Mouse (Mus musculus): ENCODE measurements around the gene Igsf8. TPM values are rescaled to one million over a fixed set of nuclear protein-coding genes. Genes with fewer than 3 reads are reported as not detected.
"Not testable (repeated sequence)": the region's sequence is repeated elsewhere in the genome, so short reads cannot be mapped to it uniquely, and the experiment has no call there.

Gene Igsf8
- polyA plus RNA-seq, 1 experiment from 2014 or later, result 16.8 TPM

DNA sequence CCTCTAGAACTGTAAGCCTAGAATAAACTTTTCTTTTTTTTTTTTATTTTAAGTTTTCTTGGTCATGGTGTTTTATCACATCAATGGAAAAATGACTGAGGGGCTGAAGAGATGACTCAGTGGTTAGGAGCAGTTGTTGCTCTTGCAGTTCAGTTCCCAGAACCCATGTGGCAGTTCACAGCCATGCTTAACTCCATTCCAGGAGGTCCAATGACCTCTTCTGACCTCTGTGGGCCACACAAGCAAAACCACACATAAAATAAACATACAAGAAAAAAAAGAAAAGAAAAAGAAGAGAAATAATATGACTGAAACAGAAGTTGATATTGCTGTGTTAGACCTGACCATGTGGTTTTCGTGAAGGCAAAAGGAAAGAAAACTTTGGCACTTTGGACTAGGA lies 32.2 kb upstream of the Igsf8 start:
- Histone ChIP-seq H3K4me1 (replicated peaks) (no peaks in the 10 kb centered on the region), H3K4me2 (no peak overlapping the region), H3K27ac (no peak overlapping the region), H3K27me3 (no peaks in the 10 kb centered on the region; the same call in 1 of the 2 replicates), H3K9me3 (replicated peaks) (no peaks in the 10 kb centered on the region), H3K4me3 (replicated peaks) (no peak overlapping the region), H3K36me3 (no peaks in the 10 kb centered on the region), H3K9ac (no peak overlapping the region)
- DNase-seq (no peak), ATAC-seq (ENCODE audit: low read depth) (no peak)
- WGBS (ENCODE audit: insufficient replicate concordance), result 74% methylated on average over 1 of the region's 1 CpGs

DNA sequence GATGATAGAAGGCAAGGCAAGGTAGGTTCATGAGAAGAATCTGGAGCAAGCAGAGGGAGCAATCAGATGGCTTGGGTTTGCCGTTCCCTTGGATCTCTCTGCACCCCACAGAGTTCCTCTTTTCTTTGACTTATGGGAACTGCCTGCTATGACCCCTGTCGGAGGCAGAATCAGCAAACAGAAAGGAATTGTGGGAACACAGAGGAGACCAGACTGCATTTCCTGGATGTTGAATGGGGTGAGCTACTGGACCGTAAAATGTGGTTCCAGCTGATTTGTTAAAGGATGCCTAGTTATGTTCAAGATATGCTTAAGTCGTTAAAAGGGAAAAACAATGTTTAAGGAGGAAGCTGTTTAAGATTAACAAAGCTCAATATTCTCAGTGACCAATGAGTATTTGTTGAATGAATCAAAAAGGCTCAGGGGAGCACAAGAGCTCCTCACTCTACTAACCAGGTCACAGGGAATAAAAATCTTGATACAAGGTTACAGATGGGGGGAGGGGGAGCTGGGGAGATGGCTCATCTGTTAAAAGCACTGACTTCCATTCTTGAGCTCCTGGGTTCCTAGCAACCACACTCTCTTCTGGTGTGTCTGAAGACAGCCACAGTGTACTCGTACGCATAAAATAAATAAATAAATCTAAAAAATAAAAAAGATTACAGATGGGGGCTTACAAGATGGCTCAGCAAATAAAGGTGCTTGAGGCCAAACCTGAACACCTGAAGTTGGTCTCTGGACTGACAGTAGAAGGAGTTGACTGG lies 20.3 kb upstream of the Igsf8 start:
- WGBS (ENCODE audit: insufficient replicate concordance), result 26% methylated on average over 6 of the region's 6 CpGs
- DNase-seq, result no peak

DNA sequence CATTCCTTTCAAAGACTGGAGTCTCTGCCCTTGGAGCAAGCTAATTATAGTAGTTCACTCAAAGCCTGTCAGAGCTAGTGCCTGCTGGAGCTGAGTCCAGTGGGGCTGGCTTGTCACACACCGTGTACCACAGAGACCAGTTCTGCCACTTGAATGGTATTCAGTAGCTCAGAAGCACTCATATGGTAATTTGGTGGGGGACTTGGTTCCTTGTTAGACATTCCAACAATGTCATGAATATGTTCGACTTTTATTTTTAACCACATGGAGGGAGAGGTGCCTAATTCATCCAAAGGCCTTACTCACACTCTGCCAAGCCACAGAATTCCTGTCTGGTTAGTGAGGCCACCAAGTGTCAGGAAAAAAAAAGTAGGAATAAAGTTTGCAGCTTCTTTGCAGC lies 19.0 kb upstream of the Igsf8 start:
- no peak for DNase-seq
- no peaks in the 10 kb centered on the region for H3K36me3 ChIP-seq
- peaks cover 46% of the 10 kb centered on the region for H3K27me3 ChIP-seq
- 50% methylated on average over 2 of the region's 2 CpGs for WGBS (ENCODE audit: insufficient replicate concordance)
- no peak for ATAC-seq (ENCODE audit: low read depth)
- H3K4me1 ChIP-seq (replicated peaks), result peaks cover 3% of the 10 kb centered on the region
- no peak overlapping the region for H3K4me3 ChIP-seq (replicated peaks)
- H3K9ac ChIP-seq, result no peak overlapping the region
- H3K27ac ChIP-seq, result no peak overlapping the region
- no peaks in the 10 kb centered on the region for H3K9me3 ChIP-seq (replicated peaks)
- no peak overlapping the region for H3K4me2 ChIP-seq

More for the DNA sequence above, 20.3 kb upstream of the Igsf8 start:
- H3K9ac ChIP-seq, result no peak overlapping the region
- H3K36me3 ChIP-seq, result no peaks in the 10 kb centered on the region
- ATAC-seq (ENCODE audit: low read depth), result no peak
- H3K4me1 ChIP-seq (replicated peaks), result peaks cover 3% of the 10 kb centered on the region
- H3K4me2 ChIP-seq, result no peak overlapping the region
- H3K4me3 ChIP-seq (replicated peaks), result no peak overlapping the region
- H3K27me3 ChIP-seq, result peaks cover 36% of the 10 kb centered on the region
- H3K9me3 ChIP-seq (replicated peaks), result no peaks in the 10 kb centered on the region
- no peak overlapping the region for H3K27ac ChIP-seq

DNA sequence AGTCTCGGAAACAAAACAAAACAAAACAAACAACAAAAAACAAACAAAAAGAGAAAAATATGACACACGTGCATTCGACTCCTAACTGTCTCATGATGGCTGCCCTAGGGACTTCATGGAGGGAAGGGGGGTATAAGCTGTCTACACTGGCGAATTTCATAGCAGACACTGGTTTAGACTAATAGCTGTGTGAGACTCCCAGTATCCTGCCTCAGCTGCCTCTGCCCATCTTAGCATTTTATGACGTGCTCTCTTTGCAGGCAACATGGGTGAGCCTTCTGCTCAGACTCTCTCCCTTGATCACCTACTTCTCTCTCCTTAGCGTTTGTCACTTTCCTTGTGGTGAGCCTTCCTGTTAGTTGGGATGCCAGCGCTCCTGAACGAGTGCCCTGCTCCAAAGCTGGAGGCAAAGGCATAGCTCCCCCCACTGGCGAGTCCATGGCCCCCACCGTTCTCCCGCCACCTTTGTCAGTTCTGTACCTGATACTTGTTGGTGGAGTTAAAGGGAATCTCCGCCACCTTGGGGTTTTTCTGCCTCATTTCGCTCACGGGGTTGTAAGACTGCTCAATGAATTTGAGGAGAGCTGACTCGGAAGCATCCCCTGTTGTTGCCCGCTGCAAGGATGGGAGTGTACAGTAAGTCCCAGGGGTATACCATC lies 17.8 kb upstream of the Igsf8 start:
- H3K36me3 ChIP-seq, result no peaks in the 10 kb centered on the region
- DNase-seq, result no peak
- peaks cover 3% of the 10 kb centered on the region for H3K4me1 ChIP-seq (replicated peaks)
- no peaks in the 10 kb centered on the region for H3K9me3 ChIP-seq (replicated peaks)
- no peak overlapping the region for H3K27ac ChIP-seq
- H3K4me2 ChIP-seq, result peak overlapping the region; percentile 25; the same call in 1 of the 2 replicates
- H3K27me3 ChIP-seq, result peaks cover 47% of the 10 kb centered on the region
- H3K9ac ChIP-seq, result no peak overlapping the region
- ATAC-seq (ENCODE audit: low read depth), result no peak
- H3K4me3 ChIP-seq (replicated peaks), result no peak overlapping the region
- WGBS (ENCODE audit: insufficient replicate concordance), result 24% methylated on average over 16 of the region's 16 CpGs

DNA sequence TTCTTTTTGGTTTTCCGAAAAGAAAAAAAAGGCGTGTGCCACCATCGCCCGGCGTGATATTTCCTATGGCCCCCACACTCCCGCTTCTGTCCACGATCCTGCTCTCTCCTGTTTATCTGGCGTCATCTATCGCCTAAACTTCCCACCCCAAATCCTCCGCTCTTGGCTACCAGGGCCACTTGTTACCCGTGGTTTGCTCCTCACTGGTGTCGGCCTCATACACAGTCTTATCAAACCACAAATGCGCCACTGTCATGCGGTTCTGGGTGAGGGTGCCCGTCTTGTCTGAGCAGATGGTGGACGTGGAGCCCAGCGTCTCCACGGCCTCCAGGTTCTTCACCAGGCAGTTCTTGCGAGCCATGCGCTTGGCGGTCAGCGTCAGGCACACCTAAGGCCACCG lies 16.8 kb upstream of the Igsf8 start:
- not testable (repeated sequence) for ATAC-seq (ENCODE audit: low read depth); H3K36me3 ChIP-seq; DNase-seq; H3K9ac ChIP-seq; H3K9me3 ChIP-seq (replicated peaks); H3K4me1 ChIP-seq (replicated peaks); H3K27ac ChIP-seq
- Histone ChIP-seq H3K4me2 (peak overlapping the region; percentile 25), H3K4me3 (replicated peaks) (peak overlapping the region; percentile 11; the same call in 1 of the 2 replicates), H3K27me3 (peaks cover 47% of the 10 kb centered on the region)
- 25% methylated on average over 23 of the region's 23 CpGs for WGBS (ENCODE audit: insufficient replicate concordance)

DNA sequence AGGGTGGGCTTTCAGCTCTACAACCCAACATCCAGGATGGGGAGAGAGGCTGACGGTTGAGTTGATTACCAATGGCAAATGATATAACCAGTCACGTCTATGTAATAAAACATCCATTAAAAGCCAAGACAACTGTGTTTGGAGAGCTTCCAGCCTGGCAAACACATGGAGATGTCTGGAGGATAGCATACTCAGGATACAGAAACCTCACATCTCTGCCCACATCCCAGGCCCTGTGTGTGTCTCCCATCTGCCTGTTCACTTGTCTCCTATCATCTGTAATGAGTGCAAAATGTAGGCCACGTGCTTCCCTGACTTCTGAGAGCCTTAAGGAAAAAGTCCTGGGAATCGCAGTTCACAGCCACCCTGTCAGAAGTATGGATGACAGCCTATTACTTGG lies 14.2 kb upstream of the Igsf8 start:
- no peak overlapping the region for H3K4me3 ChIP-seq (replicated peaks)
- no peak for DNase-seq
- no peaks in the 10 kb centered on the region for H3K36me3 ChIP-seq
- no peaks in the 10 kb centered on the region for H3K9me3 ChIP-seq (replicated peaks)
- ATAC-seq (ENCODE audit: low read depth), result no peak
- no peak overlapping the region for H3K4me2 ChIP-seq
- peaks cover 3% of the 10 kb centered on the region for H3K4me1 ChIP-seq (replicated peaks)
- peaks cover 45% of the 10 kb centered on the region for H3K27me3 ChIP-seq
- no peak overlapping the region for H3K9ac ChIP-seq
- no peak overlapping the region for H3K27ac ChIP-seq
- WGBS (ENCODE audit: insufficient replicate concordance), result 59% methylated on average over 4 of the region's 4 CpGs

DNA sequence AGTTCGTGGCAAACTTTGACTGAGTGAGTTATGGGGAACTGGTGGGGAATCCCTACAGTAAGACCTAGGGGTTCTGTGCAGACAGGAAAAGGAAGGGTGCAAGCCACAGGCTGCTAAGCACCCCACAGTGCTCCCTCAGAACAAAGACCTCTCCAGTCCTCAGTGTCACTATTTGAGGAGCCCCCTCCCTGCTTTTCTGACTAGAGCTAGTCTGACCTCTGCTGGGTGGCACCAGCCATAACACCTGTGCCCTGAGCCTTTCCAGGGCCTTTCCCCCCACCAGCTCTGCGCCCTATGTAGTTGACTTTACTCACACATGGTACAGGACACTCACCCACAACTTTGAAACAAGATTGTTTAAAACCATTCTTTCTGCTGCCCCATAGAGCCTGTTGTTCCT lies 13.8 kb upstream of the Igsf8 start:
- Histone ChIP-seq H3K9ac (no peak overlapping the region), H3K36me3 (no peaks in the 10 kb centered on the region), H3K27me3 (peaks cover 41% of the 10 kb centered on the region), H3K4me2 (no peak overlapping the region), H3K9me3 (replicated peaks) (no peaks in the 10 kb centered on the region), H3K4me3 (replicated peaks) (no peak overlapping the region), H3K27ac (no peak overlapping the region), H3K4me1 (replicated peaks) (peaks cover 3% of the 10 kb centered on the region)
- 26% methylated on average over 2 of the region's 2 CpGs for WGBS (ENCODE audit: insufficient replicate concordance)
- ATAC-seq (ENCODE audit: low read depth) (no peak), DNase-seq (no peak)

DNA sequence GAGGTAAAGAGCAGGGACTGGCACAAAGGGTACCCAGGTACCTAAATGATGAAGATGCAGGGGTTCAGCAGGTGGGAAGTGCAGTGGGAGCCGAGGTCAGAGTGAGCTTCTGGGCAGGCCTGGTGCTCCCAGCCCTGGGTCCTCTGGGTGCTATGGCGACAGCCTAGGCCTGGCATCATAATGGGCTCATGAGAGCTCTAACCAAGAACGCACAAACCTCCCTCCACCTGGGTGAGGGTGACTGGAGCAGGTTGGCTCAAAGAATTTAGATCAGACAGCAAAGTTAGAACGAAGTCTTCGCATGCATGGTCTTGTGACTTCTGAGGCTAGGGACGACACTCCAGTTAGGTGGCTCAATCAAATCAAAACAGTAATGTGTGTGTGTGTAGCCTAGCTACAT lies 3.1 kb upstream of the Igsf8 start, which contains the start of gene Atp1a4:
Atp1a4 (minus strand) TSS at position 101 of the 400 bp plus-strand sequence.
- Histone ChIP-seq H3K4me2 (no peak within 1 kb of the TSS), H3K4me3 (replicated peaks) (no peak within 1 kb of the TSS), H3K27me3 (no peaks in the 10 kb centered on the region), H3K9ac (no peak within 1 kb of the TSS), H3K36me3 (no peaks in the 10 kb centered on the region), H3K9me3 (replicated peaks) (no peaks in the 10 kb centered on the region), H3K4me1 (replicated peaks) (no peaks in the 10 kb centered on the region), H3K27ac (no peak within 1 kb of the TSS)
- DNase-seq (no peak), ATAC-seq (ENCODE audit: low read depth) (no peak)
- WGBS (ENCODE audit: insufficient replicate concordance), result 69% methylated on average over 6 of the region's 6 CpGs

DNA sequence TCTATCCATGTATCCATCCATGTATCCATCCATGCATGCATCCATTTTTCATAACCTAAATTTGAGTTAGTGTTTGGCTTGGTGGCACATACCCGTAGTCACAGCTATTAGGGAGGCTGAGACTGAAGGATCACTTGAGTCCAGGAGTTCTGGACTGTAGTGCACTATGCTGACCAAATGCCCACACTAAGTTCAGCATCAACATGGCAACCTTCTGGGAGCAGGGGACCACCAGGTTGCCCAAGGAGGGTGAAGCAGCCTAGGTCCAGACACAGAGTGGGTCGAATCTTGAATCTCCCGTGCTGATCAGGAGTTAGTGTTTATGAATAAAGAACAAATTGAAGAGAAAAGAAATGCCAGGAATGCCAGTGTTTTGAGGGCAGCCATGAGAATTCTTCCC lies 9.8 kb downstream of the Igsf8 start:
- Histone ChIP-seq H3K27ac (no peak overlapping the region), H3K4me2 (no peak overlapping the region), H3K9me3 (replicated peaks) (no peaks in the 10 kb centered on the region), H3K27me3 (no peaks in the 10 kb centered on the region), H3K9ac (no peak overlapping the region), H3K36me3 (no peaks in the 10 kb centered on the region), H3K4me3 (replicated peaks) (no peak overlapping the region), H3K4me1 (replicated peaks) (no peaks in the 10 kb centered on the region)
- DNase-seq (no peak), ATAC-seq (ENCODE audit: low read depth) (no peak)
- 68% methylated on average over 3 of the region's 3 CpGs for WGBS (ENCODE audit: insufficient replicate concordance)

DNA sequence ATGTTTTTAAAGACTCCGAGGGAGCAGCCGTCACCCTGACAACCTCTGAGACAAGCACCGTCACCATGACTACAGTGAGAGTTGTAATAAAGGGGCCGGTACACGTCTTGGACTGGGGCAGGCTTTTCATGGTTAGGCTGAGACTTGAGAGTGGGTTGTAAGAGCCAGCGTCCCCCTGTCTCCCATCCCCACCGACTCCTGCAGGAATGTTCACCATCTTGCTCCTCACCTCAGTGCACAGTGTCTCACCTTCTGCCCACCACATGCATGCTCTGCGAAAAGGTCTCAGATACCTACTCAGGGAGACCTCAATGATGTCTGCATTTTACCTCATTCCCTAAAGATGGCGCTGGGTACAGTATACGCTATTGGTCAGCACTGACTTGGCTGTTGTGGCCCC lies 10.3 kb downstream of the Igsf8 start:
- DNase-seq, result no peak
- Histone ChIP-seq H3K4me1 (replicated peaks) (no peaks in the 10 kb centered on the region), H3K27ac (no peak overlapping the region), H3K27me3 (no peaks in the 10 kb centered on the region), H3K9me3 (replicated peaks) (no peaks in the 10 kb centered on the region), H3K36me3 (no peaks in the 10 kb centered on the region), H3K4me3 (replicated peaks) (no peak overlapping the region), H3K9ac (no peak overlapping the region), H3K4me2 (no peak overlapping the region)
- WGBS (ENCODE audit: insufficient replicate concordance), result 77% methylated on average over 10 of the region's 10 CpGs
- ATAC-seq (ENCODE audit: low read depth), result no peak

DNA sequence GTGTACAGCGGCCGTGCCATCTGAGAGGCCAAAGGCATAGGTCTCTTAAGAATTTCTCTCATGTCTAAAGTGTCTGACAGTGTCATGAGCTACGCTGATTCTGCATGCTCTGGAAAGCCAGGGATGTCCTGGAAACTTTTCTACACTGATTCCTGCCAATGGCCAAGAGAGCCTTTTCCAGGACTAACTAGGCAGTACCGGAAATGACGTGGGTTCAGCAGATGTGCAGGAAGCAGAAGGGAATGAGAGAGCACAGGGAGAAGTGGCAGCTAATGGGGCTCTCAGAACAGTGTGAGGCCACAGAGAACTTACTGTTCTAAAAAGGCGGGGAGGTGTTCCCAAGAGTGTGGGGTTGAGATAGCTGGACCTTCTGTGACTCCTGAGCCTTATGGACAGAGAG lies 11.9 kb downstream of the Igsf8 start:
- no peaks in the 10 kb centered on the region for H3K27me3 ChIP-seq
- DNase-seq (no peak), ATAC-seq (ENCODE audit: low read depth) (no peak)
- no peak overlapping the region for H3K27ac ChIP-seq
- H3K9ac ChIP-seq, result no peak overlapping the region
- no peaks in the 10 kb centered on the region for H3K4me1 ChIP-seq (replicated peaks)
- H3K9me3 ChIP-seq (replicated peaks), result no peaks in the 10 kb centered on the region
- H3K4me2 ChIP-seq, result no peak overlapping the region
- H3K36me3 ChIP-seq, result no peaks in the 10 kb centered on the region
- no peak overlapping the region for H3K4me3 ChIP-seq (replicated peaks)
- 77% methylated on average over 6 of the region's 6 CpGs for WGBS (ENCODE audit: insufficient replicate concordance)

DNA sequence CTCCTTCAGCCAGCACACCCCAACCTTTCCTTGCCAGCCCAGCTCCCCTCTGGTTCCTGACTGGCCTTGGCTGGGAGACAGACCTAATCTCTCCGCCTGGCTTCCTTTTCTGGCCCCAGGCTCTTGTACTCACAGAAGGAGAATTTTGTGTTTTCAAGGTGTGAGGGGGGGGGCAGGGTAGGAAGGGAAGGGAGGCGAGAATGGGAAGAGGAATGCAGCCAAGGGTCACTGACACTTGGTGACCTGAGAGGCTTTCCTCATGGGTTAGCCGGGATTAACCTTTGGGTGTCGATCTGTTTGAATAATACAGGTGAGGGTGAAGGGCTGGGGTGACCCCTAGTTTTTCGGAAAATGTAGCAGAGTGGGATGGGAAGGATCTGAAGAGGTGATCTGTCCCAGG lies 12.7 kb downstream of the Igsf8 start:
- Histone ChIP-seq H3K27me3 (no peaks in the 10 kb centered on the region), H3K27ac (no peak overlapping the region), H3K4me2 (no peak overlapping the region), H3K4me3 (replicated peaks) (no peak overlapping the region), H3K9me3 (replicated peaks) (no peaks in the 10 kb centered on the region), H3K4me1 (replicated peaks) (no peaks in the 10 kb centered on the region), H3K36me3 (no peaks in the 10 kb centered on the region), H3K9ac (no peak overlapping the region)
- no peak for ATAC-seq (ENCODE audit: low read depth)
- no peak for DNase-seq
- WGBS (ENCODE audit: insufficient replicate concordance), result 52% methylated on average over 5 of the region's 5 CpGs
